Comparison of ENCODE assay signal across 19 mouse cellular contexts in the genomic region with DNA sequence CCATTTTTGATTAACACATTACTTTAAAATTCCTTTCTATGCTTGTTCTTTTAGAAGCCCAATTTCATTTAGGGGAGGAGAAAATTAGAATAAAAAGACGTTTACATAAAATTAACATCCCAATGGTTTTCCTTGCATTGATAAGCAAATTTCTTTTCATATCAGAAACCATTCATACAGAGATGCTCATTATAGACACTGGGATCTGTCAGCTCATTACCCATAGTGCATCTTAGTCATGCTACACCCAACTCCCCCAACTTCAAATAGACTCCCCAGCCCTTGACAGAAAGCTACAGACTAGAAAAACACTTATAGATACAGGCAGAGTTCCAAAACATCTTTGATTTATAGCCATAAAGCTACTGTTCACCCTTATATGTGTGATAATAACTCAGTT.
"Had no signal": no experiment of that assay in that cellular context is flagged by ENCODE, and none has a peak within 500 bp of the region (broad histone marks: within the 10 kb centered on the region; RNA-seq: fewer than 3 reads in every experiment).

No protein-coding gene starts in this region.

- H3K36me3 ChIP-seq: limb, embryonic 10.5 days; limb, embryonic 13.5 days; liver, embryonic 12.5 days; liver, embryonic 15.5 days had no signal

- H3K4me1 ChIP-seq: limb, embryonic 10.5 days; liver, embryonic 12.5 days; liver, embryonic 15.5 days had no signal

- H3K9me3 ChIP-seq: limb, embryonic 10.5 days; limb, embryonic 13.5 days; liver, embryonic 12.5 days; liver, embryonic 15.5 days had no signal

- H3K27me3 ChIP-seq: limb, embryonic 13.5 days; liver, embryonic 12.5 days; liver, embryonic 15.5 days had no signal

- DNase-seq: kidney, adult 9 months; kidney, postnatal 25 days; liver; lung, adult 2 months; lung, postnatal 14 days; lung, postnatal 4 days; midbrain, embryonic 14.5 days; right cerebral cortex, adult 18-20 months; right cerebral cortex, postnatal 14 days; right cerebral cortex, postnatal 4 days; thymus, adult 2 months; thymus, postnatal 14 days; thymus, postnatal 4 days had no signal

- H3K9ac ChIP-seq: limb, embryonic 13.5 days; liver, embryonic 12.5 days; liver, embryonic 15.5 days had no signal

- ATAC-seq: liver, embryonic 12.5 days had no signal

- H3K27ac ChIP-seq: limb, embryonic 10.5 days; limb, embryonic 13.5 days; liver, embryonic 12.5 days; liver, embryonic 15.5 days; stomach, postnatal 0 days had no signal

- H3K4me2 ChIP-seq: limb, embryonic 13.5 days; liver, embryonic 12.5 days; liver, embryonic 15.5 days; midbrain, embryonic 11.5 days had no signal

- H3K4me3 ChIP-seq: limb, embryonic 10.5 days; limb, embryonic 13.5 days; liver, embryonic 12.5 days; liver, embryonic 15.5 days had no signal
